Mouse (Mus musculus) adrenal gland, adult 2 months (tissue): Measurements from ENCODE around the gene 1700023F06Rik. TPM values are rescaled to one million over a fixed set of nuclear protein-coding genes. Genes with fewer than 3 reads are reported as not detected.
"Not testable (repeated sequence)": the region's sequence is repeated elsewhere in the genome, so short reads cannot be mapped to it uniquely, and the experiment has no call there.

Experiments used
- DNase-seq: peaks from one replicate; pipeline ENCODE4 v3.0.0; 2021
- polyA plus RNA-seq: library from polyadenylated mRNA; depleted of rRNA; stranded (reverse); fragments of >200 nt; gene quantifications from 2 replicates; pipeline ENCODE4 v1.2.3, GENCODE M21; 2012
- total RNA-seq, 2 experiments: library from RNA; stranded (reverse); gene quantifications; 2 replicates each; pipeline ENCODE4 v1.2.3; 2021

Gene 1700023F06Rik
- total and polyA plus RNA-seq, 3 experiments, result 0.45 to 1.4 (median 0.52) TPM

DNA sequence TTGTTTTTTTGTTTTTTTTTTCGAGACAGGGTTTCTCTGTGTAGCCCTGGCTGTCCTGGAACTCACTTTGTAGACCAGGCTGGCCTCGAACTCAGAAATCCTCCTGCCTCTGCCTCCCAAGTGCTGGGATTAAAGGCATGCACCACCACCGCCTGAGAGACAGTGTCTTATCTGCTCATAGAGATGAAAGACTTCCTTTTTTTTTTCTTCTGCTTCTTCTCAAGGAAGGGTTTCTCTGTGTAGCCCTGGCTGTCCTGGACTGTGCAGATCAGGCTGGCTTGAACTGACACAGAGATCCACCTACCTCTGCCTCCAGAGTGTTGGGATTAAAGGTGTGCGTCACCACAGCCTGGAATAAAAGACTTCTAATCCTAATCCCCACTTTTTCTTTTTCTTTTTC is 14.4 kb upstream of the 1700023F06Rik start:
- not testable (repeated sequence) for DNase-seq

DNA sequence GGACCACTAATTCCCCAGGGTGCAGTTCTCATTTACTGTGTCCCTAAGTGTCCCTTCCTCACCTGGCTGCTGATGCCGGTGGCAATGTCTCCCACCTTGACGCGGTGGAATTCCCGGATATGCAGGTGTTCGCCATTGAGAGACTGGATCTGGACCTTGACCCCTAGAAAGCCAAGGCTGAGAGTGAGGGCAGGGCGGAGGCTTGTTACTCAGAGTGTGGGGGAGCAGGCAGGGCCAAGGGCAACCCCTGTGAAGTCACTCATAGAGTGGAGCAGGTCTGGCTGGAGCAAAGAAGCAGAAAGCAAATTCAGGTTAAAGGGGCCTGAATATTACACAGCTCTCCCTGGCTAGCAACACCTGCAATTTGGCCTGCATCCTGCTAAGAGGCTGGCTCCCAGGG is 13.1 kb upstream of the 1700023F06Rik start:
- peak; percentile 55 for DNase-seq

DNA sequence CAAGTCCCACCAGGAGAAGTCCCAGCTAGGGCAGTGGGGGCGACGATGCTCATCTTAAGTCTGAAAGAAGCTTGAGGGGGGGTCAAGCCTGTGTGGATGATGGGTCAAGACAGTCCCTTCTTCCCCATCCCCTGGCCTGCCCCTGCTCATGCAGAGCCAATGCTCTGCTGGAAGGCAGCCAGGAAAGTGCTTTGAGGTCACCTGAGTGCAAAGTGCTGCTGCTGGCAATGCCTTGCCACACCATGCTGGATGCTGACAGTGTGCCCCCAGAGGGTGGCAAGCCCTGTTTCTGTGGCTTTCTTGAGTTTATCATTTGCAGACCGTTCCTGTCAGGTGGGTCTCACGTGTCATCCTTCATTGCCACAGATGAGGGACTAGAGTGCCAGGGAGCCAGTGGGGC is 11.6 kb upstream of the 1700023F06Rik start:
- no peak for DNase-seq

DNA sequence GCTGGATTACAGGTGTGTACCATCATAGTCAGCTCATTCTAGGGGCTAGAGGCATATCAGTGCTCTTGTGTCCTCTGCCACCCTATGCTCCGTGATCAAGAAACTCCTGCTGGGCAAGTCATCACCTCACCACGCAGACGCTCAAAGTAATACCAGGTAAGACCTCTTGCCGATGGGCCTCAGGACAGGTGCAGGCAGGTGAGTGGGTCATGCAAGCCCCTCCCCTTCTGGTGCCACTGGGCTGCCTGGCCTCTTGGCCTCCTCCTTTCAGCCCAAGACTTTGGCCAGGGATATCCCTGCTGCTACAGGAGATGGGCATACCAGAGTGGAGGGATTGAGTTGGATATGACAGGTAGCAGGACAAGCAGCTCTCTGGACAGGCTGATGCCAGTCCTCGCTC is 10.9 kb upstream of the 1700023F06Rik start:
- DNase-seq, result no peak

DNA sequence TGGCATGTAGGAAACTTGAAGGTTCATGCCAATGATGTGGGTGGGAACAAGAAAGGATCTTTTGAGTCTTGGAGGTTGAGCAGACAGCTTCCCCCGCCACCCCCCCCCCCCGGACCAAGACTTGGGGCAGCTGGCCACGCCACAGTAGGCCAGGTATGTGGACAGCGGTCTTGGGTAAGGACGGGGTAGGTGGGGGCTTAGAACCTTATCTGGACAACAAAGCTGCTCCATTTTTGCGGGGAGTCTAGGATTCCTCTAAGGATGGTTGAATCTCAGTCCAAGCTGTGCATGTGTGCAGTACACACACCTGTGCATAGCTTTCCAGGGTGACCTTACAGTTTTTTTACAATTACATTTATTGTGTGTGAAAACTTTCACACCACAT is 10.2 kb upstream of the 1700023F06Rik start:
- DNase-seq, result no peak

DNA sequence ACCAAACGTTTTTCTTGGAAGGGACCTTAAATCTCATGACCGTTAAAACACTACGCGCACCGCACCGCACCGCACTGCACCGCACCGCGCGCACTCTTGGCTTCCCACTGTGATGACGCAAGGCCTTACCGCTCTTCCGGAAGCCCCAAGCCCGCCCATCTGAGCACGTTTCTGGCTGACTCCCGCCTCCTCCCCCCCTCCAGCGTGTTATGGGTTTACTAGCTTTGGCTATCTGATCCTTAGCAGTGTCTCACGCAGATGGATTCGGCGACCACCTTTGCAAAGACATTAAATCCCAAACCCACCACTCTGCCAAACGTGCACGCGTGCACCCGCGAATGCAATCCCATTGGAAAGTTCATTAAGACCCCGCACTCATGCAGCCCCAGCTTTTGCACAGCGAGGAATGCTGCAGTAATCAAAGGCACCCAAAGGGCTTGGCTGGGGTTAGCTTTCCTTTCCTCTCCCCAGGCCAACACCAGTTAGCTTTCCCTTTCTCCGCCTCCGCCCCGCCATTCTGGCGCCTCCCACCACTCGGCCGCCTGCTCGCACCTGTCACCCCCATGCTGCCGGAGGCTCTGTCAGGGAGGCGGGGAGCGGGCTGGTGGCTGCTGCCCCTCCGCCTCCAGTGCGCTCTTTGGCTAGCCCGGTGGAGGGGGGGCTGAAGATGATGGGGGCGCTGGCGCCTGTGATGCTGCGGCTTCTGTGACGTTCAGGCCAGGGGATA is 9.6 kb upstream of the 1700023F06Rik start, which contains the start of gene Spata32:
Spata32 (minus strand) TSS at position 643 of the 727 bp plus-strand sequence.
- DNase-seq, result peak; percentile 73

DNA sequence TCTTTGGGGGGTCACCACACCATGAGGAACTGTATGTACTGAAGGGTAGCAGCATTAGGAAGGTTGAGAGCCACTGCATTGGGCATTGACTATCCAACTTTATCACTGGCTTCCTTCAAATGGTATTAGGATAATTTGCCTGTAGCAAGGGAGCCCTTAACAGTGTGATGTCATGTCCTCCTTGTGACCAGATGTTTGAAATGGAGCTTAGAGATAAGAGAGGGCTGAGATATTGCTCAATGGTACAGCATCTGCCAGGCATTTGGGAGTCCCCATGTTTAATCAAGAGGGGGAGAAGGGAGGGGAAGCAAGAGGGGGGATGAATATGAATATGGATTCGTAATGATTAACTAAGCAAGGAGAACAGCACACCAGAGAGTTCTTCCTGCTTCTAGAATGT is 7.0 kb upstream of the 1700023F06Rik start:
- no peak for DNase-seq

DNA sequence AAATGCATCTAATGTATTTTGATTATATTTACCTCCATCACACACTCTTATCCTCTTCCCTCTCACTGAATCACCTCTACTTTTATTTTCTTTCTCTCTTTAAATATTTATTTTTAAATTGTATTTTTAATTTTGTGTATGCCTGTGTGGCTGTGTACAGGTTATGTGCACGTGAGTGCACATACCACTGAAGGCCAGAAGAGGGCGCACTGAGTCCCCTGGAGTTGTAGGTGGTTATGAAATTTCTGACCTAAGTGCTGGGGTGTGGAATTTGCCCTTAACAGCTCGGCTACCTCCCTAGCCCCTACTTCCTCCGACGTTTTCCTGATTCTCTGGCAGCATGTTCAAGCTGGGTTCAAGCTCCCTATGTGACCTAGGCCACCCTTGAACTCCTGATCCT is 5.4 kb upstream of the 1700023F06Rik start:
- DNase-seq, result no peak

DNA sequence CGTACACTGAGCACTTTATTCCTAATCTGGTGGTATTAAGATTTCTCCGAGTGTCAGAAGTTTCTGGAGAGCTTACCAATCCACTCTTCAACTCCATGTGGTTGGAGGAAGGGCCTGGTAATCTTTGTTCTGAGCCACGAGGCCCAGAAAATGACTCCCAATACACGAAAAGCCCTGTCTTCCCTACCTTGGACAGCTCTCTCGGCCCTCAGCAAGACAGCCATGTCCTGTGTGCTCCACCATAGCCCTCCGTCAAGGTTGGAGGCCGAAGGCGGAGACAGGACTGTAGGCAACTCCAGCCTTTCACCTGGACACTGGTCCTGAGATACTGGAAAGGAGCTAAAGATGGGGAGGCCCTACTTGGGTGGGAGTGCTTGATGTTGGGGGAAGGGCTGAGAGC is 1.9 kb upstream of the 1700023F06Rik start:
- DNase-seq, result no peak

DNA sequence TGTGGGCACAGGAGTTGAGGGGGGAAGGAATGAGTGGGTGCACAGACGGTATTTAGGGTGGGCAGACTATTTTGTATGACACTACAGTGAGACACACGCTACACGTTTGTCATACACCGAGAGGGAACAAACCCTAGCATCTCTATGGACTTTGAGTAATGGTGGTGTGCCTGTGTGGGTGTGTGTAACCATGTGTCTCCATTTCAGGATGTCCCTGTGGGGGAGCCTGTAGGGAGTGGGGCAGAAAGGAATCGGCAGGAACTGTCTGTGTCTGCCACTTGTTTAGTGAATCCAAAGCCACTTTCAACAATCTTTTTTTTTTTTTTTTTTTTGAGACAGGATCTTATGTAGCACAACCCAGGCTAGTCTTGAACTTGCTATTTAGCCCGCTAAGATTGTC is 2.2 kb downstream of the 1700023F06Rik start:
- no peak for DNase-seq

DNA sequence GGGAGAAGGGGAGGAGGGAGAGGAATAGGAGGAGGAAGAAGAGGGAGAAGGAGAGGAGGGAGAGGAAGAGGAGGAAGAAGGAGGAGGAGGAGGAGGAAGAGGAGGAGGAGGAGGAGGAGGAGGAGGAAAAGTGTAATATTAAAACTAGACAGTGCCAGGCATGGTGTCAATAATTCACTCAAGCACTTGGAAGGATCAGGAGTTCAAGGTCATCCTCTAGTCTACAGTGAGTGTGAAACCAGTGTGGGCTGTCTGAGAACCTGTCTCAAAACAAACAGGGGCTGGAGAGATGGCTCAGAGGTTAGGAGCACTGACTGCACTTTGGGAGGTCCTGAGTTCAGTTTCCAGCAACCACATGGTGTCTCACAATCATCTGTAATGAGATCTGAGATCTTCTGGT is 6.0 kb downstream of the 1700023F06Rik start:
- DNase-seq, result no peak

DNA sequence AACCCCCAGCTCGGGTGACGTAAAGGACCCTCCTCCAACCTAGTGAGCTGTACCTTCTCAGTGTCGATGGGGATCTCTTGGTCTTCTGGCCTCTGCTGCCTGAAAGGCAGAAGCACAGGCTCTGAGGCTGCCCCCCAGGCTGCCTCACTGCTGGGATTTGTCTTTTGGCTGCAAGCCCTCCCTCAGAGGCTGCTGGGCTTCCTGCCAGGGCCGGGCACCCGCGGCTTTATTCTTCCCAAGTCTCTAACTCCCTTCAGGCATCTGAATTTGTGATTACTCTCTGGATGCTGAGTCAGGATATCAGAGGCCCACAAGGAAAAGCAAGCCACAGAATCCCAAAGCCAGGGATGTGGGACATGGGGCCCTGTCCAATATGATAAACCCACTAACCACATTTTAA is 6.7 kb downstream of the 1700023F06Rik start:
- peak; percentile 69 for DNase-seq

DNA sequence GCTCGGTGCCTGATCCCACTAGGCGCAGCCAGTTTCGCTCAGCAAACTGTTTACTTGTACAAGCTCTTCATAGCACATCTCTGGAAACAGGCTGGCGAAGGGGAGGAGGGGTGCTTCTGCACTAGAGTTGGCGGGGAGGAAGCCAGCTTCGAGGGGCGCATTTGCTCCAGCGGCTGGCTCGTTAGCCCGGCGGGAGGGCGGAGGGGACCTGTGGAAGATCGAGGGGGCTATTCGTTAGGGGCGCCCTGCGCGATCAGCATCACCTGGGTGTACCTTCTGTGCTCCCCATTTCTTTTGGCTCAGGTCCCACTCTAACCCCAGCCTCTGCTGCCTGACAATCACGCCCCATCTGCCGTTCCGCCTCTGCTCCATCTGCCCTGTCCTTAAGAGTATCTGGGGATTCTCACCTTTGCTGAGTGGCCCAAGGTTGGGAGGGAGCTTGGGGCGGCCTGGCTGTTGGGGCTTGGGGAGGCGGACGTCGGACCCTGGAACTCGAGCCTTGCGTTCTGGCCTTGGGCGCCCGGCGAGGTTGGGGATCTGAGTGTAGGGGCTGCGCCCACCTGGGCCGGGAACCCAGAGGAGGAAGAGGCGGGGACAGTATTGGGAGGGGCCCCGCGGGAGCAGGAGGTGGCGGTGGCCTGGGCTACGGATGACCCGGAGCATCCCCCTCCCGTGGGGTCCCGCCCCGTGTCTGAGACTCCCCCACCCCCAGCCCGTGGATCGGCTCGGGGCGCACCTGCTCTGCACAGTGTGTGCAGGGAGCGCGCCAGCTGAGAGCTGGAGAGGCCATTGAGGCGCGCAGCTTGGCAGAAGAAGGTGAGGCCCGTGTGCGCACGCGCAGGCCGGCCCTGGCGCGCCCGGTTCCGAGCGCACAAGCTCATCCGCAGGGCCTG is 9.2 kb downstream of the 1700023F06Rik start:
- peak; percentile 72 for DNase-seq

DNA sequence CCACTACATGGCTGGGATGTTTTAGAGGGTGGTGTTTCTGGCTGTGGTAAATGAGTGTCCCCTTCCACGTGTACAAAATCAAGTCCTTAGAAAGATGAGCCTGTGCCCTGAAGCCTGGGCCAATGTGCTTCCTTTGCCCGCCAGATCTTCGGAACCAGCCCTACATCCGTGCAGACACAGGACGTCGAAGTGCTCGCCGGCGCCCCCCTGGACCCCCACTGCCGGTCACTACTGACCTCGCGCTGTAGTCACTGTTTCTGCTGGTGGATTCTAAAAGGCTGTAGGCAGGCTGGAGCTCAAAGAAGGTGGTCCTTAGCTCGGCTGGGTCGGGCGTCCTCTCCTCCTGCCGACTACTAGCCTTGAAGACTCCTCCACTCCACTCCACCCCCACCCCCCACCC is 10.0 kb downstream of the 1700023F06Rik start:
- DNase-seq, result no peak

DNA sequence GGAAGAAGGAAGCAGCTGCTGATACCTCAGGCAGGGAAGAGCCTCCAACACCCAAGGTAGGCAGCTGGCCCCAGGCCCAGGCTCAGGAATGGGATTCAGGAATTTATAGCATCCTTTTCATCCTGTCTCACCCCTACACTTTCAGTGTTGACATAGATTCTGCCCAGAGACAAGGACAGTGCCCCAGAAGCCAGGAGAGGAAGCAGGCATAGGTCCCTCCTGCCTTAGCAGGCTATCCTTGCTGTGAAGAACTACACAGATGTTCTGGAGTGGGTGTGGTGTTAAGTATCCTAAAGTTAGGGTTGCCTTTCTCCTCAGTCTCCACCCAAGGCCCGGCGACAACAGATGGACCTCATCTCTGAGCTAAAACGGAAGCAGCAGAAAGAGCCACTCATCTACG is 11.0 kb downstream of the 1700023F06Rik start:
- no peak for DNase-seq

DNA sequence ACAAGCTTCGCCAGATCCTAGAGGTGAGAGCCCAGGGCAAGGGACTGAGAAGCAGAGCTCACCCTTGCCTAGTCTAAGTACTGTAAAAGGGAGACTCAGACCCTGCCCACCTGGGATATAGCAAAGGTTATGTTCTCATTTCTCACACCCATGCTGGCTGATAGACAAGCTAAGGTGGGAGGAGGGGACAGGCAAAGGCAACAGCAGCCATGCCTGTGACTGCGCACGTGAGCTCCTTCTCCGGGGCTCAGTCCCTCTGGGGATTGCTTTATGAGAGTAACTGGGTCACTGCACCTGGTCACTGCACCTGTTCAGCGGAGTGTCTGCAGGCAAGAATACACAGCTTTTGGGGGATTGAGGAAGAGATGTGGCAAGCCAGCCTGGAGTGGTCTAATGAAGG is 12.7 kb downstream of the 1700023F06Rik start:
- DNase-seq, result no peak

DNA sequence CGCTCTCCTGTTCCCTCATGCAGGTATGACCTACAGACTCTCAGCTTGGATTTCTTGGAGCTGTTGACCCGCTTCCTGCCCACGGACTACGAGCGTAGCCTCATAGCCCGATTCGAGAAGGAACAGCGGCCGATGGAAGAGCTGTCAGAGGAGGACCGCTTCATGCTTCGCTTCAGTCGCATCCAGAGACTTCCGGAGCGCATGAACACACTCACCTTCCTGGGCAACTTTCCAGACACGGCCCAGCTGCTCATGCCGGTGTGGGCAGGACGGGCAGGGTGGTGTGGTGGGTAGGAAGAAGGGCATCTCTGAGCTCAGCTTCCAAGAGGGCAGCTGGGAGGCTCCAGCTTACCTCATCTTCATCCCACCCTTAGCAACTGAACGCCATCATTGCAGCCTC is 13.1 kb downstream of the 1700023F06Rik start:
- no peak for DNase-seq

DNA sequence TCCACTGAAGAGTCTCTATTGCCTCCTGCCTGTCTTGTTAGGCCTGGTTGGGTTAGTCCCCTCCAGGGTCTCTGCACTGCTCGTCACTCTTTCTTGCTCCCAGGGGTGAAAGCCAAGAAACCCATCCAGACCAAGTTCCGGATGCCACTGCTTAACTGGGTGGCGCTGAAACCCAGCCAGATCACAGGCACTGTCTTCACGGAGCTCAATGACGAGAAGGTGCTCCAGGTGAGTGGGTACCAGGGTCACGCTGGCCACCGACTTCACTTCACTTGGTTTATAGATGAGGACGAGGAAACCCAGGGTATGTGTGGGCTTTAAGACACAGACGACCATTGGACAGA is 14.6 kb downstream of the 1700023F06Rik start:
- DNase-seq, result no peak

DNA sequence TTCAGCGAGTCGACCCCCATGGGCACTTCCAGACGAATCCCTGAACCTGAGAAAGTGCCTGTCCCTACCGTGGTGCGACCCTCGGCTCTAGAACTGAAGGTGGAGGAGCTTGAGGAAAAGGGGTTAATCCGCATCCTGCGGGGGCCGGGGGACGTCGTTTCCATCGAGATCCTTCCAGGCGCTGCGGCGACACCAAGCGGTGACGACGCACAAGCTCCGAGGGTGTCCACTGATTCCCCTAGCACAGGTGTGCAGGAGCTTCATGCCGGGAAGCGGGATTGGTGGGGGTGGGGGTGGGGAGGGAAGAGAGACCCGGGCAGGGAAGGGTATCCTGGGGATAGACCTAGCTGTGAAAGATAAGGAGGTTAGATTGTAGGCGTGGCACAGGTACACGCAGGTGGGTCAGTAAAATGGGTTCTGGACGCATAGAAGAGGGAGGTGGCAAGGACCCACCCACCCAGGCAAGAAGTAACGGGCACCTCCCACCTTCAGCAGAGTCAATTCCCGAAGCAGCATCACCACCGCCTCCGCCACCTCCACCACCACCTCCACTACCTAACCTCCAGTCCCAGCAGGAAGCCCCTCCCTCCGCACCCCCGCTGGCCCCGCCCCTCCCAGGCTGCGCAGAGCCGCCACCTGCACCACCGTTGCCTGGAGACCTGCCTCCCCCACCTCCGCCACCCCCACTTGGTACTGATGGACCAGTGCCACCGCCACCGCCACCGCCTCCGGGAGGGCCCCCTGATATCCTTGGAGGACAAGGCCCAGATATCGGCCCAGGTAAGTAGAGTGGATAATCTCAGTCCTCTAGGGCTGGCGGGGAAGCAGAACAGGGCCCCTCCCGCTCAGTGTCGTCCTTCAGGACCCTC is 15.2 kb downstream of the 1700023F06Rik start:
- DNase-seq, result no peak

DNA sequence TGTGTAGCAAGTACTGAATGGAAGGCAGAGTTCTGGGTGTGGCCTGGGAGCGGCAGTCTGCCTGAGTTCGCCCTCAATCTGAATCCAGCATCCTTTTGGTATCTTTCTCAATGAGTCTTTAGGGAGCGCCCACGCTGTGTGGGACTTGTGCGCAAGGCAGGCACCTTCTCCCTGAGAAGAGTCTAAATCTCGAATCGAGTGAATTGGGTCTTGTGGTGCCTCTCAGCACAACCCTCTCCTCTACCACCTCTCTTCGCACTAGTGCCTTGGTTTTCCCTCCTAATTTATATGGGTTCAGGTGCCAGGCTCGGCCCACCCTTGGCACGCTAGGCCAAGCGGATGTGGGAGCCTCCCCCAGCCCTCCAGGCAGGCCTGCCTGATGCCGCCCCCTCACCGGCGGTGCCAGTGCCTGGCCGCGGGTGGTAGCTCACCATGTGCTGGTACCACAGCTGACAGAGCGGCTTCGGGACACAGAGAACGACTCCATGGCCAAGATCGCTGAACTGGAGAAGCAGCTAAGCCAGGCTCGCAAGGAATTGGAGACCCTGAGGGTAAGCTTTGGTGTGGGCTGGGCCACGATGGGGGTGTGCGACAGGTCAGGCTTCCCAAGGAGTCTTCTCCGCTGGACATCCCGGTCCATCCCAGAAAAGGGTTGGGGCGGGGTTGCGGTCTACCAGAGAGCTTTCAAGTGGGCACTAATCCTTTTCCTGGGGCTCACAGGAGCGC is 16.0 kb downstream of the 1700023F06Rik start:
- DNase-seq, result no peak

DNA sequence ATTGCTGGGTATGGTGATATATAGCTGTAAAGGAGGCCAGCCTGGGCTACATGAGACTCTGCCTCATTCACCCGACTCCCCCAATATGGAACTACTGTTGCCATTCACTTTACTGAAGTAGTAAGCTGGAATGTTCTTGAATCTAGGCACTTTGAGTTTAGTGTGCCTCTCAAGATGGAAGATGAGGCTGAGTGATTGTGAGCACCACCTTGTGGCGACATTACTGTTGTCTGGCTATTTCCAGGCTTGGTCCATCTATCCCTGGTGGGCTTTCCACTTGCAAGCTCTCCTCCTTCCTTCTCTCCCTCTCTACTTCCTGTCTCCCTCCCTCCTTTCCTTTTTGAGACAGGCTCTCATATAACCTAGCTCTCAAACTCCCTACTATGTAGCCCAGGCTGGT is 23.5 kb downstream of the 1700023F06Rik start:
- DNase-seq, result no peak

DNA sequence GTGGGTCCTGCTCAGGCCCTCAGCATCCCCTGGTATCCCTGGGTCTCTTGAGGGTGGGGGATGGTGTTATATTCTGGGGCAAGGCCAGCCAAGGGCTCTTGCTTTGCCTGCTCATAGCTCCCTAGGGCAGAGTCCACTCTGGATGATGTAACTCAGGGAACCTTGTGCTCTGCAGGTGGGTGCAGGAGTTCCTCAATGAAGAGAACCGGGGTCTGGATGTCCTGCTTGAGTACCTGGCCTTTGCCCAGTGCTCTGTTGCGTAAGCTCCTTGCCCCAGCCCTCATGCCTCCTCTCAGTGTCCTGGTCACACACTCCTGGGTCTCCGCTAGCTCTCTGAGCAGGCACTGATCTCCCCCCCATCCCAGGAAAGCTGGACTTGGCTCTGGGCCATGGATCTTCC is 26.4 kb downstream of the 1700023F06Rik start:
- no peak for DNase-seq
